Mouse (Mus musculus): ENCODE results near the gene Gm4175.
"Not testable (repeated sequence)": the region's sequence is repeated elsewhere in the genome, so short reads cannot be mapped to it uniquely, and the experiment has no call there.

Gm4175 gene

DNA sequence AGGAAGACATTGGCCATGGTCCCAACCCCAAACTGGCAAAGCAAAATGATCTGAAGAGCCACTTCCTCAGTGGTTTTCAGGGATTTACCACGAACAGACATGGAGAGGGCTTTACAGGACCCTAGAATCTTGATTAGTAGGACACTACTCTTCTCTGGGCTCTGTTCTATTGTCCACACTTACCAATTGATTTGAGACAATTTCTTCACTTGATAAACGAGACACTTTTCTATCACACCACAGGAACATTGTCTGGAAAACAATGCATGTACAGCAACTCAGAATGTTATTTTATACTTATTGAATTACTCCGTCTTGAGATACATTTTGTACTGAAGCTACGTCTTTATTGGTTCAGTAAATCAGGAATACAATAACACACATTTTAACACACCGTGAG lies at the start of gene Gm4175:
Gene Gm4175, minus strand, starts transcription at position 101 of the 400 bp plus-strand sequence.
- DNase-seq (ENCODE audit: low read depth, low spot score), result not testable (repeated sequence)

DNA sequence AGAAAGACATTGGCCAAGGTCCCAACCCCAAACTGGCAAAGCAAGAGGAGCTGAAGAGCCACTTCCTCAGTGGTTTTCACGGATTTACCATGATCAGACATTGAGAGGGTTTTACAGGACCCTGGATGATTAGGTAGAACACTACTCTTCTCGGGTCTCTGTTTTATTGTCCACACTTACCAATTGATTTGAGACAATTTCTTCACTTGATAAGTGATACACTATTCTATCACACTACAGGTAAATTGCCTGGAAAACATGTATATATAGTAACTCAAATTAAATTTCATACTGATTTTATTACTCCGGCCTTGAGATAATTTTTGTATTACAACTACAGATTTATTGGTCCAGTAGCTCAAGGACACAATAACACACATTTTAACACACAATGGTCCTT lies 35.4 kb upstream of the Gm4175 start, which contains the start of gene Gm4177:
Gene Gm4177, minus strand, starts transcription at position 101 of the 400 bp plus-strand sequence.
- not testable (repeated sequence) for DNase-seq (ENCODE audit: low read depth, low spot score)
